Mouse (Mus musculus) liver, postnatal 0 days (tissue): ENCODE results near the gene Slc4a4.

Experiments
- CTCF ChIP-seq: sonication (generic); IDR thresholded peaks from 2 replicates; pipeline ENCODE4 v1.5.1; 2016; ENCODE audit warnings: antibody characterized with exemption, low read depth
- EP300 ChIP-seq: IDR thresholded peaks from 2 replicates; pipeline ENCODE4 v1.6.1; 2016; ENCODE audit warnings: antibody characterized with exemption, low read depth, mild to moderate bottlenecking

DNA sequence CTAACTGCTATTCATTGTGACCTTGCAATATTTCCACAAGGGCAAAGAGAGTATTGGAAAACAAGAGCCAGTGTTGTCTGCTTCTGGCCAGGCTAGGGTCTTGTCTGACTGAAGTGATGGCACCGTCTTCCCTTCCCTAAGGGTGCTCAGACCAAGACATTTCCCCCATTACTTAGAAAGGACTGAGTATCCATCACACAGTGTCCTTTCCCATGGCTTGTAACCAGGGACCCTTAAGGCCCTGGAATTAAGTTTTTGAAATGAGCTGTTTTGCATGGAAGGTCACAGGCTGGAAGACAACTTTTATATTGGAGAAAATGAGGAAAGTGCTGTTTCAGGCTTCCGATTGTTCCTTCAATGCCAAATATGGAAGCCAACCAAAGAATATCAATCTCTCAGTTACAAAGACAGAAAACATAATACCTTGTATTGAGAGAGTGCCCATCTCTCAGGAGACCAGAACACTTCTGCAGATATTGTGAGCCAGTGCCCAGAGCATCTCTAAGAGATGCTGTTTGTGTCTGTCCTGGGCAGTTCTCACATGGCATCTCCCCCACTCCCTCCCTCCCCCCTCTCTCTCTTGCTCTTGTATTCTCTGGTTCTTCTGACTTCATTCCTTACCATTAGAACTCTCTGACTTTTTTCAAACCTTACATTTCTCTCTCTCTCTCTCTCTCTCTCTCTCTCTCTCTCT lies 284.6 kb downstream of the Slc4a4 start:
- TF ChIP-seq EP300, result no peak
- no peak for TF ChIP-seq CTCF
